Mouse (Mus musculus): Measurements from ENCODE around the gene Zcchc7.
"Not testable (repeated sequence)": the region's sequence is repeated elsewhere in the genome, so short reads cannot be mapped to it uniquely, and the experiment has no call there.

Gene Zcchc7

DNA sequence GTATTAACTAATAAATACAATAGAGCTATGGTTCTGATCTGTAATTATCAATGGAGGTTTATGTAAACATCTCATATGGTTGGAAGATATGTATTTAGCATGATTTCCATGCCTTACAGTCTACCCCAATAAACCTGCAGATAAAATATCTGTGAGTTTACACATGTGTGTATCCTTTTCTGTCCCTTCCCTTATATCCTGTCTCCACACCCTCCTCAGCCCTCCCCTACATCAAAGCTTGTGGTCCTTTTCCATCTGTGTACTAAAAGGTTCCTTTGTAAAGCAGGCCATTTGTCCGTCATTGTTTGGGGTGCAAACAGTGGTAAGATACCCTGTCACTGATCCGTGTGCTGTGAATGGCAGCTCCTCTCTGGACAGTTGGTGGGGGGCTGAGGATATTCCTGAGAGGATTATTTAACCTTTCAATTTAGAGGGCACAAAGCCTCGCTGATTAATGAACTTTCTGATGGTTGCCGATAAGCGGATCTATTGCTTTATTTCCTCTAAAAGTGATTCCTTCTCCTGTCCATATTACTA is 161.7 kb downstream of the Zcchc7 start:
- no peak for DNase-seq (ENCODE audit: low read depth, low spot score)

DNA sequence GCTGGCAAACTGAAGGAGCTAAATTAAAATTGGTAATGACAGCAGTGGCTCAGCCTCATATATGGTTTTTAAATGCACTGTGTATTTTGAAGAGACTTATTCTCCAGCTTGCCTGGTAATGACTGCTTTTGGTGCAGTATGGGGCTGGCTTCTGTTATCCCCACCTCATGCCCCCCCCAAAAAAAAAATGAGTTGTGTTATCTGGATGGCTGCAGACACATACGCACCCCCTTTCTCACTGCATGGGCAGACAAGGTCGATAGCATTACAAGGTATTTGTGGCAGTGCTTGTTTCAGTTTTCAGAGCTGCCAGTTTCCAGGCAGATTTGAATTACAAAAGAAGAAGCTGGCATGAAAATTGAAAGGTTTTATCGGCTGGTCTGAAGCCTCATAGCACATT is 162.2 kb downstream of the Zcchc7 start:
- no peak for DNase-seq (ENCODE audit: low read depth, low spot score)

DNA sequence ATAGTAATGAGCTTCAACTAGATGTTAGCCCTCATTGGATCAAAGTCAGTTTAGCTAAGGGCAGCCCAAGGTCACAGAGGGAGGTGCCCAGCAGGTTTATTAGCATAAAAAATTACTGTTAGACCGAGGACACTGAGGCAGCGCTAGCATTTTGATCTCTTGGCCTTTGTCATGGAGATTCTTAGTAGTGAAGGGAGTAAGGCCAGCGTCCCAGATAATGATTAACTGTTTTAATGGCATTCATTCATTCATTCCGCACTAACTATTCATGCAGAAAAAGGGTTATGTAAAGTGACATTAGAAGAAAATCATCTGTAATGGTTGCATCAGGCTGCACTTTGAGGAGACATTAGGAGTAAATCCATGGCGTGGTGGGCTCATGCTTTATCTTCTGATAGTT is 165.2 kb downstream of the Zcchc7 start:
- no peak for DNase-seq (ENCODE audit: low read depth, low spot score)

DNA sequence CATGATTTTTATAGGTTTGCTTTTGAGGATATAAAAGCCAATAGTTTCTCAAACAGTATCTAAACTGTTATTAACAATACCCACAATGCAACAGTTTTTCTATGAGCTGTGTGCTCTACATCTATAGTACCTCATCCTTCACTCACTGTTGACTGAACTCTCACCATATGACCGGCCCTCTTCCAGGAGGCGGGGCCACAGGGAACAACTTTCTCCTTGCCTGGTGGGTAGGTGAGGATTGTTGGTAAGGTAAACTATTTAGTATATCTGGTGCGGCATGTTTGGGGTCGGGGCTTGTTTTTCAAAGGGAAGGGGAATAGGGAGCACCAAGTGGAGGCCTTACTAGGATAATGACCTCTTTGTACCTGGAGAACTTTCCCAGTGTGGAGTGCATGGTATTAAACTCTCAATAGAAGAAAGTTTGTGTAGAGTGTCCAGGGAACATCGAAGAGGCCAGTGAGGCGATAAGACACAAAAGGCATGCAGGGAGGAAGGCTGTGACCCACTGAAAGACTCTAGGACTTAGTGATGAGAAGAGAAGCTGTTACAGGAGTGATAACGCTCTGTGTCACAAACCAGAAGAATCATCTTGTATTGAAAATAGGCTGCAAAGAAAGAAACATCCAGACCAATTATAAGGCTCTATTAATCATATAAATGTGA is 166.9 kb downstream of the Zcchc7 start:
- DNase-seq (ENCODE audit: low read depth, low spot score): no peak

DNA sequence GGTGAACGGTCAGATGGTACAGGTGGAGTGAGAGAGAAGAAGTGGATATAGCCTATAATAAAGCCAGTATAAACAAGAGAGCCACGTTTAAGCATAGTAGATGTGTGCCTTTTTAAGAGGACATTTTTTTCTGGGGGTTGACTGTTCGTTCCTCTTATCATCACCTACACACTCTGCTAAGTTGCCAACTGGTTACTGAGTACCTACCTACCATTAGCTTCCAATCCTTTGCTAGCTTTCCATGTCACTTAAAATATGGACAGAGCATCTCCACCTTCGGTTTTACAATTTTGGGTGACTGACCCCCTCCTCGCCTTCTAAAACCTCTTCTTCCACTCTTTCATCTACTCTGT is 167.4 kb downstream of the Zcchc7 start:
- DNase-seq (ENCODE audit: low read depth, low spot score): no peak

DNA sequence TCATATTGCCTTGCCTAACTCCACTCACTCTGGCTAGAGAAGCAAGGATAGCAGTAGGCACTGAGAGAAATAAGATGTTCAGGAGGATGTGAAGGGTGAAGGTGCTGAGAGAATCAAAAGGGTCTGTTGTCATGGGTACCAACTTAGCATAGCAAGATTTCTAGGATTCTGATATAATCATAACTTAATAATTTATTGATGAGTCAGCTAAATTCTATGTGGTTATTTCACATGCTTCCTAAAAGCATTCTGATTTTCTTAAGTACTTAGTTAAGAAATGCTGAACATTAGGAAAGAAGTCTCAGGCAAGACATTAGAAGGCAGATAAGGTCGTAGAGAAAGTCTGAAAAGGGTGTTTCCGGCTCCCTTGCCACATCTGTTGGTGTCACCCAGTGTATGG is 172.3 kb downstream of the Zcchc7 start:
- DNase-seq (ENCODE audit: low read depth, low spot score): no peak

DNA sequence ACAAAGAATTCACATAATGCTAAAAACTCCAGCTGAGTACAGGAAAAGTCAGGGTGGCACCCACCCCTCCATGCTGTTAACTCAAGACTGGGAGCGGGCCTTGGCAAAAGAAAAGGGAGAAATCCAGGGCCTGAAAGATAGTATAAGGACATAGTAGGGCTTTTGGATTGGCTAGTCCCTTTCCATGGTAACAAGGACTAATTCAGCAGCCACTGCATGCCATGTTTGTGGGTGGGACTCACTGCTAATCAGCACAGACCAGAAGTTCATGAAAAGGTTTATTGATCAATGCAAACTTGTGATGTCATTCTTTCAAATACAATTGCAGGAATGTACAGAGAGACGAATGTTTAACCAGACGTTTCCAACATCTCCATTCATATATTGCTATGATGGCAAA is 173.1 kb downstream of the Zcchc7 start:
- no peak for DNase-seq (ENCODE audit: low read depth, low spot score)

DNA sequence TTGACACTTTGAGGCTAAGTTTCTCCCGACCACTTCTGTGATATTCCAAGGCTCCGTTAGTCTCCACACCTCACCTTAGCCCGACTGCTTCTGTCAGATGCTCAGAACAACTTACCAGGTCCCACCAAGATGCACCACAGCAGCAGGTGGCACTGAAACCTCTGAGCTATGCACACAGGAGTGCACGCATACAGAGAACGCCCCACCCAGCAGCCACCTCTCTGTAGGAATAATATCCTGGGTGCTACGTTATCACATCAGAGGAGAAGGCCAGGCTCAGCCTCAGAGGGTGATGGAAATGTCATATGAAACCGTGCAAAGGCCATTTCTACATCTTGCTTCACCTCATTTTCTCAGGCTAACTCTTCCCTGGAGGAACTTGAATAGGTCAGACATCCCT is 174.7 kb downstream of the Zcchc7 start:
- no peak for DNase-seq (ENCODE audit: low read depth, low spot score)

DNA sequence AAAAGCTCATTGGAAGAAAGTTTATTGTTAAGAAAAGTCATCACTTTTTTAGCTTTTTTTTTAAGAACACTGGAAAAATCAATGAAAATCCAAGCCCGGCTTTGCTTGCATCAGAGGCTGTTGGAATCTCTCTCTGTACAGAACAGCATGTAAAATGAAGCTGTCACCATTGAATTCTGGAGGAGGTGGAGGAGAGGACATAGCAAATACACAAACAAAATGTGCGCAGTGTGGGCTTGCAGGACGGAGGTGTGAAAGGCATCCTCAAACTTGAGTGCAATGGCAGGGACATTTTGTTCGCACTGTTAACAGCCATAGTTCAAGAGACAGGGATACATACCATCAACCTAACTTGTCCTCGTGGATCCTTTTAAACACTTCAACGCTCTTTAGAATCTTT is 176.1 kb downstream of the Zcchc7 start:
- no peak for DNase-seq (ENCODE audit: low read depth, low spot score)

DNA sequence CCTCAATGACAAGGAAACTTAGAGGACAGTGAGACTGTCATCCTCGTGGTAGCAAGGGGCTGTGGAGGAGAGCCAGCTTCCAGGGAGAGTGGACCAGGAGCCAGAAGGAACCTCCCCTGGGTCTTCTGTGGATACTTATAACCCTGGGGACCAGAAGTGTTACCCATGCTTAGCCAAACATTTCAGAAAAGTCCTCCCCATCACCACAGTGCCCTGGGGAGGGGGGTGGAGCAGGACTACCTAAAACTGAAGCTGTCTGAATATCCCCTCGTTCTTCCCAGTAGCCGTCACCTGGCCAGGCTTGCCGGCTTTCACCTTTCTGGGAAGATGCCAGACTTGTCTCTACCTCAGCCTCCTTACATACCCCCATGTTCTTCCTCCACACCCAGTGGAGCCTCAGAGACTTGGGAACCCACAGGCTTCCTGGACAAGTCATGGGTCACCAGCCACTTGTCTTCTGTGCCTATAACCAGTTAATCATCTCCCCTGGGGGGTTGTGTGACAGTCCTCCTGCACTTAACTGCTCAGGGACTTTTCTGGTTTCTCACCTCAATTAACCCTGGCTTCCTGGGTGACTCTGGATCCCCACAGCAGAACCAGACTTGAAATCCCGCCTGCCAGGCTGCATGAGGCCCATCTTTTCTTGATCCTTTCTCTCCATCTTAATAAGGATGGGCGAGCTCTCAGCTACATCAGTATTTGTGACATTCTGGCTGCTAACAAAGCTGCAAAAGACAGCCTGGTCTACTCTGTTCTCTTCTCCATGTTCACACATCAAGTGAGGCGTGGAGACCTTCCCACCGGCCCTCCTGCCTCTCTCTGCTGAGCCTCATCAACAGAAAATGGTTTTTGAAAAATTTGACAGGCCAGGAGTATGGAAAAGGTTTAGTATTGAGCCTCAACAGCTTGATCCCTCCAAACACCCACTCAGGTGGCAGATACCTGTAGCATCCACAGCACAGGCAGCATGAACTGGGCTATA is 183.0 kb downstream of the Zcchc7 start:
- no peak for DNase-seq (ENCODE audit: low read depth, low spot score)

DNA sequence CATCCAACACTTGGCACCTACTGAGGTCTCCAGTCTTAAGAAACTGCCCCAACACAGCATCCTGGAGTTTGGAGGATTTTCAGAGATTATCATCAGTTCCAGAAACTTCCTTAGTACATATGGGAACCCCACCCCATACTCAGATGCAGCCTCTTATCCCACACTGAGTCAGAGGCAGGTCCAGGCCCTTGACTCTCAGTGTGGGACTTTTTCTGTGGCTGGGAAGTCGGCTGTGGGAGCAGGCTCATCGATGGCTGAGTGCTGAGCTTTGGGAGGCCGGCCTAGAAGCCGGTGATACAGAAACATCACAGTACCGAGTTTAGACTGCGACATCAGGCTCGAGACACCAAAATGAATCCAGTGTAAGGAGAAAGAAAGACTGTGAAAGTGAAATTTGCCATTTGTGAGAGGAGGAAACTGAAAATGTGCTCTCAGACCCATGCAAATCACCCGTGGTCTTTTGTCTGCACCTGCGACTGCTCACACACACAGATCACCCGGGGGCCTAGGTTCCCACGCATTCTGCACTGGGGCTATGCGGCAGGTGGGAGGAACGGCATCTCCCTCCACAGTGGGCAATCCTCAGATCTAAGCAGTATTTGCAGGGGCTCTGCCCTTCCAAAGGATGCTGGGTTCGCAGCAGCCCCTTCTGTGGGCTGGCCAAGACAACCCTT is 184.0 kb downstream of the Zcchc7 start:
- no peak for DNase-seq (ENCODE audit: low read depth, low spot score)

DNA sequence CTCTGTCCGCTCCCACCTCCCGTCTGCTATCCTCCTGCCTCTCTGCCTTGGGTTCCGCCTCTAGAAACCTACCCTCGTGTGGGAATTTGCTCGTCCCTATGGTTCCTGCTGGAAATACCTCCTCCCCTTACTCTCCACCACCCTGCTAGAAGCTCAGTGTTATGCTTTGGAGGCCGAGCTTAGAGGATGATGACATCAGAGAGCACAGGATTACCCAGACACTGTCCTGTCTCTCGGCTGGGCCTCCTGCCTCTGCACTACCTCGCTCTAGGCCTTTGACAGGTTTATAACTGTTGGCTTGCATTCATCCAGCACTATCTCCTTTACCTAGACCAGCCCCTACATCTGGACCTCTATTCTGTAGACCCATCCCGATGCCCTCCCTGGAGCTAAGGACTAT is 184.6 kb downstream of the Zcchc7 start:
- DNase-seq (ENCODE audit: low read depth, low spot score): no peak

DNA sequence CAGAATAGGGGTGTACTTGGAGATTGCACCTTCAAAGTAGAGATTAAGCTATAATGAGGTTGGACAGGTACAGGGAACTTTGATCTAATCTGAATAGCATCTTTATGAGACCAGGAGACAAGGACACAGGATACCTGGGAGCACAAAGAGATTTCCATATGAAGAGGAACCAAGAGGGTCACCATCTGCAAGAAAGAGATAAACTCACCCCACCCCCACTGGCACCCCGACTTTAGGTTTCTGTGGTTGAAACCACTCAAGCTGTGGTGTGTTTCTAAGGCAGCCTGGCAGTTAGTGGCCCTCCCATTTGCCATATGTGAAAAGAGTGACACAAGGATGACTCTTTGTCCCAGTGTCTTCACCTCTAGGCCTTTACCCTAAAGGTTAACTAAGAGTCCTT is 186.6 kb downstream of the Zcchc7 start:
- no peak for DNase-seq (ENCODE audit: low read depth, low spot score)

DNA sequence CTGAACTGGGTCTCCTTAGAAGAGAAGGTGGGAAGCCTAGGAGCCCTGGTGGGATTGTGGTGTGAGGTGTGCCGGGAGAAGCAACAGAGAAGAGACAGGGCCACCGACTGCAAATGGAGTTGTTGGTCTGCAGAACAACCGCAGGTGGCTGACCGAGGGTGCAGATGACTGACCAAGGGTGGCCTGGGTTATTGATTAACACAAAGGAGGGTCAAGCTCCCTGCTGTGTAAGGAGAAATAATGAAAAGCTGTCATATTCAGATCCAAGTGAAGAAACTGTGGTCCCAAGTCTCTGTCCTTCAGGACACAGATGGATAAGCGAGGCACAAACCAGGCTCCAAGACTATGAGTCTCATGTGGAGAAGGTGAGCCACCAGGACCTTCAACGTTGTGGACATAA is 187.8 kb downstream of the Zcchc7 start:
- DNase-seq (ENCODE audit: low read depth, low spot score): no peak

DNA sequence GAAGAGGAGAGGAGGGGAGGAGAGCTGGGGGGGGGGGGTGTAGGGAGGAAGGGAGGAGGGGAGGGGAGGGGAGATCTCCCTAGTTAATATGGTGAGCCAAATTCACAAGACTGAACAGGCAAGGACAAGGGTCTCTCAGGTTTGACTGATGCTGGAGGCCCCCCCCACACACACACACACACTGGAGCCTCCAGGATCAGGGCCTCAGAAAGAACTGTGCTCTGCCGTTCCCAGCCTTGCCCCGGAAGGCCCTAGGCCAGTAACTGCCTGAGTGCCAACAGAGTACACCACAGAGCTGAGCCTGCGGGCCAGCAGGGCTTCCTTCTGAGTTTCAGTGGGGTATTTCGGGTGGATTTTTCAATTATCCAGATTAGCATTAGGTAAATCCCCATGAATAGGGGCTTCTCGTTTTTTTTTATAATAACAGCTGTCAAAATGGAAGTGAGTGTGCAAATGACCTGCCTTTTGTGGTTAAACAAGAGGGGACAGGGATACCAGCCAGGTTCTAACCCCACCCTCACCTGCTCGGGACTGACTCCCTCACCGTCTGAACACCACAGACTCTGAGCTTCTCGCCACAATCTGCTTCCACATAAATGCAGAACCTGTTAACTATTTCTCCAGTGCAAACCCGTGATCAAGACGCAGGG is 188.9 kb downstream of the Zcchc7 start:
- no peak for DNase-seq (ENCODE audit: low read depth, low spot score)

DNA sequence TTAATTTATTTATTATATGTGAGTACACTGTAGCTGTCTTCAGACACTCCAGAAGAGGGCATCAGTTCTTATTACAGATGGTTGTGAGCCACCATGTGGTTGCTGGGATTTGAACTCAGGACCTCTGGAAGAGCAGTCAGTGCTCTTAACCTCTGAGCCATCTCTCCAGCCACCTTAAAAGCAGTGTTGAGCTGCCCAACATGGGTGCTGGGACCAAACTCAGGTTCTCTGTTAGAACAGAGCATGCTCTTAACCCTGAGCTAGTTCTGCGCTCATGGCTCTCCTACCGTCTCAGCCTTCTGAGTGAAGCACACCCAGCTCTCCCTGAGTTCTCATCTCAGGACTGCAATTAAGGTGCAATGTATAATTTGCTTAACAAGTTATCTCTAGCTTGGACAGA is 190.4 kb downstream of the Zcchc7 start:
- not testable (repeated sequence) for DNase-seq (ENCODE audit: low read depth, low spot score)

DNA sequence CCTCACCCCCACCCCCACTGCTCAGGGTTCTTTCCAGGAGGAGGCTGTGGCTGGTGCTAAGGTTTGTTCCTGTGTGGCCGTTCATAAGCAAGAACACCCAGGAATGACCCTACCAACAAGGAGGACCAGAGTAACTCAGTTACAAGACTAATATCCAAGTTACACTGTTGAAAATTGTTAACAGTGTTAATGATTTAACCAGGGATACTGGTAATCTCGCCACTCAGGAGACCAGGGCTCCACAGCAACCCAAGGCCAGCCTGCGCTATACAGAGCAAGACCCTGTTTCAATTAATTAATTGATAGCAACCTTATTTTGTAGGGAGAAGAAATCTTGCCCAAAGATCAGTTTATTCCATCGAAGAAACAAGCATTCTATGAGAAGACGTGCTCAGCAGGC is 191.8 kb downstream of the Zcchc7 start:
- DNase-seq (ENCODE audit: low read depth, low spot score): no peak

DNA sequence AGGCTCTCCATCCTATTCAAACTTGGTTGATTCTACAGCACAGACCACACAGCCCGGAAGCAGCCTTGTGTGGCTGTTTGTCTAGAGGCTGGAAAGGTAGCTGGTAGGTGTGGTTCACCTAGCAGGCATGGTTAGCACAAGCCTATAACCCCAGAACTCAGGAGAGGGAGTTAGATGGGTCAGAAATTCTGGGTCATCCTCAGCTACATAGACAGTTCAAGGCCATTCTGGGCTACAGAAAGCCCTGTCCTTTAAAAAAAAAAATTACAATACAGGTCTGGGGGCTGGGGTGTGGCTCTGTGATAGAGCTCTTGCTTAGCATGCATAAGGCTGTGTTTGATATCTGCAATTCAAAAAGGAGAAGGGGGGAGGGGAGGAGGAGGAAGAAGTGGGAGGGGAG is 192.6 kb downstream of the Zcchc7 start:
- no peak for DNase-seq (ENCODE audit: low read depth, low spot score)

DNA sequence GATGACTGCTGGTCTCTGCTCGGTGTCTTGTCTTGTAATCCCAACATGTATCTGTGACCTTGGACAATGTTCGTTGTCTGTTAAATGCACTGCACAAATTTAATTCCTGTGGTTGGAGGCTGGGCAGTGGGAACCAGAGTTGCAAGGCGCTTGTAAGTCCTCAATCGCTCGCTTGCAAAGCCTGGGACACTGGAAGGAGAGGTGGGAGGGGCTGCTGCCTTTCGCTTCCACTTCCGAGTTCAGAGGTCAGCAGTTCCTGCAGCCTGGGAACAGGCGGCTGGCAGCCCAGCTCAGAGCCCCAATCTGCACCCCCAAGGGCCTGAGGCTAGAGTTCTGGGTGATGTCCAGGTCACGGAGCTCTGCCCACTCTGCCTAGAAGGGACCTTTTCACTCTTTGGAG is 197.4 kb downstream of the Zcchc7 start:
- no peak for DNase-seq (ENCODE audit: low read depth, low spot score)

DNA sequence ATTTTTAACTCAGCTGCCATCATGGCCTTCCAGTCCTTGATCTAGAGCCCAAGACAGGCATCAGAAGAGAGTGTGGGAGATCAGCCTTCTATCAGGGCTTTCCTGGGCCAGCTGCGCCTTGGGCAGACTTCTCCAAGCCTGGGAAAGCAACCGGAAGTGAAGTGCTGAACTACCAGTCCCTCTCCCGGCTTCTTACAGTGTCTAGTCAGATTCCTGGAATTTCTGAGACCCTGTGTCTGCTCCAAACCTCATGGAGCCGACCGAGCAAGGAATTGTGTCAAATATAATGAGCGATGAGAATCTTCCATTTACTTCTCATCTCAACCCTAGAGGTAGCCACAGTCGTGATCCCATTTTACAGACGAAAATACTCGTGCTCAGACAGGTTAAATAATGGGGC is 203.1 kb downstream of the Zcchc7 start:
- no peak for DNase-seq (ENCODE audit: low read depth, low spot score)

DNA sequence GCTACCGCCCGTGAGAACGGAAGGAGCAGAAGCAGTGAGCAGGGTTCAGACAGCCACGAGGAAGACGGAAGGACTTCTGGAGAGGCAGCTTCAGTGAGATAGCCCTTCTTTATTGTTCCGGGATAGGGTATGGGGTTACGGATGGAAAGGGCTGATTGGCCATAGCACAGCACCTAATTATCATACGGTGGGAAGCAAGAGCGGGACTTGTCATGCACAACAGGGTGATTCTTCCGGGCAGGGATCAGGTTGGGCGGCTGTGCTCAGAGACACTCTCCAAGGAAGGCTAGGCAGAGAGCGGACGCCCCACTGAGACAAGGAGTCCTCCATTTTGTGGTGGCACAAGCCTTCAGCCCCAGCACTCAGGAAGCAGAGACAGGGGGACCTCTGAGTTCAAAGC is 203.5 kb downstream of the Zcchc7 start:
- DNase-seq (ENCODE audit: low read depth, low spot score): no peak

DNA sequence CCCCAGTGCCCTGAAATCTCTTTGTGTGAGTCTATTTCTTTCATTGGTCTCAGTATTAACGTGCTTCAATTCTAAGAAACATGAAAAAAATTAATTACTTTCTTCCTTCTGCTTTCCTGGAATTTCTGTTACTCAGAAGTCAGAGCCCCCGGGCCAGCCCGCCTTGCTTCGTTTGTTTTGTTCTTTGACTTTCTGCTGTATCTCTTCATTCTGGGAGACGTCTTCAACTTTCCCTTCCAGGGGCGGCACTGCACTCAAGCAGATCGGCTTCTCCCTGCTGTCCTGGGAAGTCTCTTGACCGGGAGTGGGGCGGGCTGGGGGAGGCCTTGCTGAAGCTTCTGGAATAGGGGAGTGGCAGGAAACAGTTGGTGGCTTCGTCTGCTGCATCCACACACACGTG is 207.5 kb downstream of the Zcchc7 start:
- DNase-seq (ENCODE audit: low read depth, low spot score): no peak
